Mouse (Mus musculus): ENCODE measurements around the gene Usf2. TPM values are rescaled to one million over a fixed set of nuclear protein-coding genes. Genes with fewer than 3 reads are reported as not detected.

Usf2 gene
- polyA plus RNA-seq, 1 experiment from 2014 or later = 28.7 TPM

Other genes with a start within 250 kb of the Usf2 start
- gene Atp4a, start 244.6 kb downstream of the Usf2 start, polyA plus RNA-seq (2016; fragmentation: Nextera tagmentation; extraction: Ambion mirVana) = 0.08 and 0.38 TPM in 2 replicates
- gene Tmem147, start 227.3 kb downstream of the Usf2 start, polyA plus RNA-seq (2016; fragmentation: Nextera tagmentation; extraction: Ambion mirVana) = 153 and 159 TPM in 2 replicates
- gene Gapdhs, start 213.1 kb downstream of the Usf2 start, polyA plus RNA-seq (2016; fragmentation: Nextera tagmentation; extraction: Ambion mirVana) = 0.43 TPM in 1 of 2 replicates, not detected in the other
- gene Sbsn, start 205.3 kb downstream of the Usf2 start, polyA plus RNA-seq (2016; fragmentation: Nextera tagmentation; extraction: Ambion mirVana) = 1.1 and 1.4 TPM in 2 replicates
- gene Dmkn, start 193.0 kb downstream of the Usf2 start, polyA plus RNA-seq (2016; fragmentation: Nextera tagmentation; extraction: Ambion mirVana) = not detected in 2 replicates
- not detected in 2 replicates for gene Krtdap, start 168.9 kb downstream of the Usf2 start, polyA plus RNA-seq (2016; fragmentation: Nextera tagmentation; extraction: Ambion mirVana)
- gene Ffar2, start 133.0 kb downstream of the Usf2 start, polyA plus RNA-seq (2016; fragmentation: Nextera tagmentation; extraction: Ambion mirVana) = not detected in 2 replicates
- not detected in 2 replicates for gene Ffar3, start 100.6 kb downstream of the Usf2 start, polyA plus RNA-seq (2016; fragmentation: Nextera tagmentation; extraction: Ambion mirVana)
- not detected in 2 replicates for gene Ffar1, start 95.2 kb downstream of the Usf2 start, polyA plus RNA-seq (2016; fragmentation: Nextera tagmentation; extraction: Ambion mirVana)
- gene Cd22, start 76.5 kb downstream of the Usf2 start, polyA plus RNA-seq (2016; fragmentation: Nextera tagmentation; extraction: Ambion mirVana) = 0.59 TPM in 1 of 2 replicates, not detected in the other
- 0.21 TPM in 1 of 2 replicates, not detected in the other for gene Mag, start 41.9 kb downstream of the Usf2 start, polyA plus RNA-seq (2016; fragmentation: Nextera tagmentation; extraction: Ambion mirVana)
- not detected in 2 replicates for gene Hamp2, start 32.1 kb downstream of the Usf2 start, polyA plus RNA-seq (2016; fragmentation: Nextera tagmentation; extraction: Ambion mirVana)
- gene Hamp, start 12.8 kb downstream of the Usf2 start, polyA plus RNA-seq (2016; fragmentation: Nextera tagmentation; extraction: Ambion mirVana) = not detected in 2 replicates
- gene Lsr, start 16.7 kb upstream of the Usf2 start, polyA plus RNA-seq (2016; fragmentation: Nextera tagmentation; extraction: Ambion mirVana) = 28.9 and 31.3 TPM in 2 replicates
- gene Fam187b, start 17.0 kb upstream of the Usf2 start, polyA plus RNA-seq (2016; fragmentation: Nextera tagmentation; extraction: Ambion mirVana) = 1.0 and 1.3 TPM in 2 replicates
- gene Fxyd5, start 85.7 kb upstream of the Usf2 start, polyA plus RNA-seq (2016; fragmentation: Nextera tagmentation; extraction: Ambion mirVana) = 8.0 and 8.1 TPM in 2 replicates
- gene Fxyd7, start 94.7 kb upstream of the Usf2 start, polyA plus RNA-seq (2016; fragmentation: Nextera tagmentation; extraction: Ambion mirVana) = 0.30 and 1.3 TPM in 2 replicates
- 6.2 and 7.7 TPM in 2 replicates for gene Fxyd1, start 100.4 kb upstream of the Usf2 start, polyA plus RNA-seq (2016; fragmentation: Nextera tagmentation; extraction: Ambion mirVana)
- 0.13 and 0.16 TPM in 2 replicates for gene Lgi4, start 102.5 kb upstream of the Usf2 start, polyA plus RNA-seq (2016; fragmentation: Nextera tagmentation; extraction: Ambion mirVana)
- gene Fxyd3, start 119.9 kb upstream of the Usf2 start, polyA plus RNA-seq (2016; fragmentation: Nextera tagmentation; extraction: Ambion mirVana) = 7.6 and 10.0 TPM in 2 replicates
- gene Hpn, start 158.5 kb upstream of the Usf2 start, polyA plus RNA-seq (2016; fragmentation: Nextera tagmentation; extraction: Ambion mirVana) = 3.1 TPM in 2 replicates
- 0.38 and 0.81 TPM in 2 replicates for gene Scn1b, start 170.2 kb upstream of the Usf2 start, polyA plus RNA-seq (2016; fragmentation: Nextera tagmentation; extraction: Ambion mirVana)
- 87.3 and 106 TPM in 2 replicates for gene Gramd1a, start 199.1 kb upstream of the Usf2 start, polyA plus RNA-seq (2016; fragmentation: Nextera tagmentation; extraction: Ambion mirVana)